Mouse (Mus musculus): Measurements from ENCODE around the gene Thnsl1. TPM values are rescaled to one million over a fixed set of nuclear protein-coding genes. Genes with fewer than 3 reads are reported as not detected.

The Thnsl1 gene
- 1.4 and 1.6 TPM in 2 replicates for polyA plus RNA-seq (2015; fragmentation: Nextera tagmentation; extraction: Ambion mirVana)

GRCm38 (mm10) chr2:21204912-21205830 is at the start of gene Thnsl1, which contains the start of gene Enkur:
TSS of gene Thnsl1 (plus strand) at chr2:21205724.
TSS of gene Enkur (minus strand) at chr2:21205365.
- WGBS (ENCODE audit: insufficient replicate concordance) = 2% methylated on average over 43 of the region's 43 CpGs
- H3K4me1 ChIP-seq (ENCODE audit: control insufficient read depth, low read depth, low read length) = peaks cover 9% of the 10 kb centered on the region
- H3K4me3 ChIP-seq (ENCODE audit: low read depth, low read length) = peak within 1 kb of the TSS; percentile 62
- peak; percentile 98 for ATAC-seq (ENCODE audit: low read depth)
- no peaks in the 10 kb centered on the region for H3K9me3 ChIP-seq (replicated peaks; ENCODE audit: control insufficient read depth, low read length)
- H3K36me3 ChIP-seq (ENCODE audit: control insufficient read depth, insufficient read depth) = no peaks in the 10 kb centered on the region
- no peaks in the 10 kb centered on the region for H3K27me3 ChIP-seq (ENCODE audit: control insufficient read depth, insufficient read depth, low read depth, low read length)
- no peak within 1 kb of the TSS for H3K27ac ChIP-seq (ENCODE audit: low read length)
- H3K4me2 ChIP-seq (ENCODE audit: low read depth, low read length) = peak within 1 kb of the TSS; percentile 77
- H3K9ac ChIP-seq (ENCODE audit: low read depth, low read length) = peak within 1 kb of the TSS; percentile 47

GRCm38 (mm10) chr2:21164296-21164695 is 41.2 kb upstream of the Thnsl1 start:
- H3K27me3 ChIP-seq (ENCODE audit: control insufficient read depth, insufficient read depth, low read depth, low read length) = no peaks in the 10 kb centered on the region
- H3K36me3 ChIP-seq (ENCODE audit: control insufficient read depth, insufficient read depth) = no peaks in the 10 kb centered on the region
- 65% methylated on average over 8 of the region's 8 CpGs for WGBS (ENCODE audit: insufficient replicate concordance)
- no peak for ATAC-seq (ENCODE audit: low read depth)
- no peak overlapping the region for H3K27ac ChIP-seq (ENCODE audit: low read length)
- H3K4me1 ChIP-seq (ENCODE audit: control insufficient read depth, low read depth, low read length) = no peaks in the 10 kb centered on the region
- H3K9ac ChIP-seq (ENCODE audit: low read depth, low read length) = no peak overlapping the region
- no peaks in the 10 kb centered on the region for H3K9me3 ChIP-seq (replicated peaks; ENCODE audit: control insufficient read depth, low read length)
- H3K4me3 ChIP-seq (ENCODE audit: low read depth, low read length) = no peak overlapping the region
- H3K4me2 ChIP-seq (ENCODE audit: low read depth, low read length) = no peak overlapping the region

DNA sequence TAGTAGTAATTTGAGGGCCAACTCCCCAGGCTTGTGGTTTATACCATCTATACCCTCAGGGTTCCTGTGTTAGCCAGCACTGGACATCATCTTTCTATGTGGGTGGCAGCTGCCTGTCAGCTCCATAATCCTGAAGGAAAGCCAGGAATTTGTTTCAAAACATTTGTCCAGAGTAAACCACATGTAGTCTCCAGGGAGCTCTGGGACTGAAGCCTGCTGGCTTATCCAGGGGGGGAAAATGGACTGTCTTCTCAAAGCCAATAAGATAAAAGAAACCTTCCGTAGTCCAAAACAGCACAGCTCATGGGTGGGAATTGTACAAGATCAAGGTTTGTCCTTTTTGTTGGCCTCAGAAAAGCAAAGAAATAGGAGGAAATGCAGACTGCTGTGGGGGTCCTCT is 37.6 kb upstream of the Thnsl1 start:
- H3K9me3 ChIP-seq (replicated peaks; ENCODE audit: control insufficient read depth, low read length) = no peaks in the 10 kb centered on the region
- H3K4me1 ChIP-seq (ENCODE audit: control insufficient read depth, low read depth, low read length) = no peaks in the 10 kb centered on the region
- no peak overlapping the region for H3K9ac ChIP-seq (ENCODE audit: low read depth, low read length)
- no peak for ATAC-seq (ENCODE audit: low read depth)
- H3K27me3 ChIP-seq (ENCODE audit: control insufficient read depth, insufficient read depth, low read depth, low read length) = no peaks in the 10 kb centered on the region
- no peak overlapping the region for H3K27ac ChIP-seq (ENCODE audit: low read length)
- WGBS (ENCODE audit: insufficient replicate concordance) = 64% methylated on average over 1 of the region's 1 CpGs
- no peaks in the 10 kb centered on the region for H3K36me3 ChIP-seq (ENCODE audit: control insufficient read depth, insufficient read depth)
- no peak overlapping the region for H3K4me3 ChIP-seq (ENCODE audit: low read depth, low read length)
- no peak overlapping the region for H3K4me2 ChIP-seq (ENCODE audit: low read depth, low read length)

GRCm38 (mm10) chr2:21172797-21173196 is 32.7 kb upstream of the Thnsl1 start:
- H3K4me3 ChIP-seq (ENCODE audit: low read depth, low read length) = no peak overlapping the region
- no peak overlapping the region for H3K27ac ChIP-seq (ENCODE audit: low read length)
- H3K36me3 ChIP-seq (ENCODE audit: control insufficient read depth, insufficient read depth) = no peaks in the 10 kb centered on the region
- H3K4me1 ChIP-seq (ENCODE audit: control insufficient read depth, low read depth, low read length) = no peaks in the 10 kb centered on the region
- no peaks in the 10 kb centered on the region for H3K9me3 ChIP-seq (replicated peaks; ENCODE audit: control insufficient read depth, low read length)
- H3K27me3 ChIP-seq (ENCODE audit: control insufficient read depth, insufficient read depth, low read depth, low read length) = no peaks in the 10 kb centered on the region
- H3K9ac ChIP-seq (ENCODE audit: low read depth, low read length) = no peak overlapping the region
- no peak overlapping the region for H3K4me2 ChIP-seq (ENCODE audit: low read depth, low read length)
- 36% methylated on average over 3 of the region's 3 CpGs for WGBS (ENCODE audit: insufficient replicate concordance)
- no peak for ATAC-seq (ENCODE audit: low read depth)

DNA sequence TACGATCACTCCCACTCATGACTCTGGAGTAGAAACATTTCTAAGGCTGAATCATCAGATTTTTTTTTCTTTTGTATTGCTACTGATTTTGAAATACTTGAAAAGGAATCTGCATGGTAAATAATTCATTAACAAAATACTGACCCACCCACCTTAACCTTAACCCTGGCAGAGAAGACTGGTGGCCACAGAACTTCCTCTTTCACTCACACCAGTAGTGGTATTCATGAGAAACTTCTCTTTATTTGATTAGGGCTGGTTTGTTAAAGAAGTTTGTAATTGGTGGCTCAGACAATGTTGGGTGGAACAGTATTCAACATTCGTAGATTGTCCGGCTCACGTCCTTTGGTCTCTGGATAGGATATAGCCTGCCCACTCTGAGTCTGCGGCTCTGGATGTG is 26.4 kb upstream of the Thnsl1 start:
- ATAC-seq (ENCODE audit: low read depth) = no peak
- no peaks in the 10 kb centered on the region for H3K4me1 ChIP-seq (ENCODE audit: control insufficient read depth, low read depth, low read length)
- H3K9ac ChIP-seq (ENCODE audit: low read depth, low read length) = no peak overlapping the region
- H3K36me3 ChIP-seq (ENCODE audit: control insufficient read depth, insufficient read depth) = no peaks in the 10 kb centered on the region
- WGBS (ENCODE audit: insufficient replicate concordance) = 45% methylated on average over 5 of the region's 5 CpGs
- no peaks in the 10 kb centered on the region for H3K9me3 ChIP-seq (replicated peaks; ENCODE audit: control insufficient read depth, low read length)
- no peak overlapping the region for H3K4me3 ChIP-seq (ENCODE audit: low read depth, low read length)
- no peak overlapping the region for H3K27ac ChIP-seq (ENCODE audit: low read length)
- H3K4me2 ChIP-seq (ENCODE audit: low read depth, low read length) = no peak overlapping the region
- no peaks in the 10 kb centered on the region for H3K27me3 ChIP-seq (ENCODE audit: control insufficient read depth, insufficient read depth, low read depth, low read length)

DNA sequence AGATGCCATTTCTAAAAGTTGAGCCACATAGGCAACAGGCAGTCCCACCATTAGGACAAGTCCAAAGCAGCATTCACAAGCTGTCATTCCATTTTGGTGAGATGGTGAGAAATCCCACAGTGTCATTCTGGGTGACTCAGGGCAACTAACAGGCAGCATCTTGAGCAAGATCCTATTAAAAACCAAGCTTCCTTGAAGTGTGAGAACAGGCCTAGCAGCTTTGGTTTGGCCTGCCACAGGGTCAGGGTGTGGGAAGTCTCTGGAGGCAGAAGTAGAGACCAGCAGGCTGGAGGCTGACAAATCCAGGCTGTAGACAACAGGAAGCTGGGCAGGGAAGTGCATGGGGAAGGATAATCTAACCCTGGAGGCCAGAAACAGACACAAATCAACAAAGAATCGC is 22.7 kb upstream of the Thnsl1 start:
- ATAC-seq (ENCODE audit: low read depth) = no peak
- H3K27me3 ChIP-seq (ENCODE audit: control insufficient read depth, insufficient read depth, low read depth, low read length) = no peaks in the 10 kb centered on the region
- H3K9me3 ChIP-seq (replicated peaks; ENCODE audit: control insufficient read depth, low read length) = no peaks in the 10 kb centered on the region
- H3K4me1 ChIP-seq (ENCODE audit: control insufficient read depth, low read depth, low read length) = no peaks in the 10 kb centered on the region
- H3K9ac ChIP-seq (ENCODE audit: low read depth, low read length) = no peak overlapping the region
- no peak overlapping the region for H3K4me2 ChIP-seq (ENCODE audit: low read depth, low read length)
- H3K4me3 ChIP-seq (ENCODE audit: low read depth, low read length) = no peak overlapping the region
- no peak overlapping the region for H3K27ac ChIP-seq (ENCODE audit: low read length)
- H3K36me3 ChIP-seq (ENCODE audit: control insufficient read depth, insufficient read depth) = no peaks in the 10 kb centered on the region
- 31% methylated on average over 1 of the region's 1 CpGs for WGBS (ENCODE audit: insufficient replicate concordance)

GRCm38 (mm10) chr2:21187576-21187975 is 17.9 kb upstream of the Thnsl1 start:
- Histone ChIP-seq H3K27ac (ENCODE audit: low read length) (no peak overlapping the region), H3K36me3 (ENCODE audit: control insufficient read depth, insufficient read depth) (no peaks in the 10 kb centered on the region), H3K4me3 (ENCODE audit: low read depth, low read length) (no peak overlapping the region), H3K4me1 (ENCODE audit: control insufficient read depth, low read depth, low read length) (no peaks in the 10 kb centered on the region), H3K9ac (ENCODE audit: low read depth, low read length) (no peak overlapping the region), H3K27me3 (ENCODE audit: control insufficient read depth, insufficient read depth, low read depth, low read length) (no peaks in the 10 kb centered on the region), H3K9me3 (replicated peaks; ENCODE audit: control insufficient read depth, low read length) (no peaks in the 10 kb centered on the region), H3K4me2 (ENCODE audit: low read depth, low read length) (no peak overlapping the region)
- 30% methylated on average over 7 of the region's 7 CpGs for WGBS (ENCODE audit: insufficient replicate concordance)
- ATAC-seq (ENCODE audit: low read depth) = no peak

GRCm38 (mm10) chr2:21188610-21189009 is 16.9 kb upstream of the Thnsl1 start:
- Histone ChIP-seq H3K4me1 (ENCODE audit: control insufficient read depth, low read depth, low read length) (no peaks in the 10 kb centered on the region), H3K9ac (ENCODE audit: low read depth, low read length) (no peak overlapping the region), H3K4me2 (ENCODE audit: low read depth, low read length) (no peak overlapping the region), H3K9me3 (replicated peaks; ENCODE audit: control insufficient read depth, low read length) (no peaks in the 10 kb centered on the region), H3K27me3 (ENCODE audit: control insufficient read depth, insufficient read depth, low read depth, low read length) (no peaks in the 10 kb centered on the region), H3K4me3 (ENCODE audit: low read depth, low read length) (no peak overlapping the region), H3K36me3 (ENCODE audit: control insufficient read depth, insufficient read depth) (no peaks in the 10 kb centered on the region), H3K27ac (ENCODE audit: low read length) (no peak overlapping the region)
- 55% methylated on average over 4 of the region's 4 CpGs for WGBS (ENCODE audit: insufficient replicate concordance)
- no peak for ATAC-seq (ENCODE audit: low read depth)

- Histone ChIP-seq H3K36me3 (ENCODE audit: control insufficient read depth, insufficient read depth) (no peaks in the 10 kb centered on the region), H3K27ac (ENCODE audit: low read length) (no peak overlapping the region), H3K4me2 (ENCODE audit: low read depth, low read length) (no peak overlapping the region), H3K9ac (ENCODE audit: low read depth, low read length) (no peak overlapping the region), H3K27me3 (ENCODE audit: control insufficient read depth, insufficient read depth, low read depth, low read length) (no peaks in the 10 kb centered on the region), H3K4me3 (ENCODE audit: low read depth, low read length) (no peak overlapping the region), H3K9me3 (replicated peaks; ENCODE audit: control insufficient read depth, low read length) (no peaks in the 10 kb centered on the region), H3K4me1 (ENCODE audit: control insufficient read depth, low read depth, low read length) (no peaks in the 10 kb centered on the region)
- no peak for ATAC-seq (ENCODE audit: low read depth)
- 9% methylated on average over 1 of the region's 1 CpGs for WGBS (ENCODE audit: insufficient replicate concordance)
These were observed 14.3 kb upstream of the Thnsl1 start for GRCm38 (mm10) chr2:21191232-21191631.
